Mouse (Mus musculus) spleen, postnatal 0 days (tissue): ENCODE results near the gene Olfr1002. TPM values are rescaled to one million over a fixed set of nuclear protein-coding genes. Genes with fewer than 3 reads are reported as not detected.

Experiments
- polyA plus RNA-seq: library from polyadenylated mRNA; unstranded; fragments of >200 nt; fragmentation: Nextera tagmentation; extraction: Ambion mirVana; gene quantifications from 2 replicates; pipeline ENCODE4 v1.2.1, GENCODE M21; 2015

Olfr1002 gene
- polyA plus RNA-seq: not detected in 2 replicates

DNA sequence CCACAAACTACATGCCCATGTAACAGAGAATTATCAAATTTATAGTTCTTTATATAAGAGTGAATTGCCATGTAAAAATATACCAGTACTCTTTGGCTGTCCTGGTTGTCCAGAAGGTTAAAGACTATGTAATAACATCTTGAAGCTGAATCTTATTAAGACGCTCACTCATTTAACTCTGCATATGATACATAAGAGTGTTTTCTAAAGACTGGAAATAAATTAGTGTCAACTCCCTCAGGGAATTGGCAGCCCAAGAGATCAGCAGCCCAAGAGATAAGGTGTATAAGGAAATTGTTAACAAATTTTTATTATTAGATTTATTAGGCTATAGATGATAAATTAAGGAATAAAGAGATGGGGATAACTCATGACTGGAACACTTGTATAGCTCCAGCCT lies at the start of gene Olfr1002:
Gene Olfr1002, minus strand, starts transcription at position 101 of the 400 bp plus-strand sequence.

GRCm38 (mm10) chr2:85689131-85689530 lies 38.6 kb upstream of the Olfr1002 start, which contains the start of gene Olfr1008:
Gene Olfr1008 (plus strand): TSS chr2:85689431.

DNA sequence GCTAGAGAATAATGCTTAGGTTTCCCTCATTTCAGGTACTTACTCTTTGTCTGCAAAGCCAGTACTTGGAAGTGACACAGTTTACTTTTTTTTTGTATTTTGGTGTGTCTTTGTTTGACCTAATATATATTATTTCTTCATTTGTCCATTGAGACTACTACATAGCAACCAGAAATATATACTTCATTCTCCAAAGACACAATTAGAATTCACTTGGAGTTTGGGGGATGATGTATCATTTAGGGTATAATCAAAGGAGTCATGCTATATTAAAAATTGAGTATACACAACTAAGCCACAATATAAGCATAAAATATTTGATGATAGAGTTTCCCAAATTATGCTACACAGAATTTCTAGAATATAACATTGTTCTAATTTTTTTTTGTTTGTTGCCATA lies 28.2 kb upstream of the Olfr1002 start, which contains the start of gene Olfr1006:
Gene Olfr1006, minus strand, starts transcription at position 101 of the 400 bp plus-strand sequence.

DNA sequence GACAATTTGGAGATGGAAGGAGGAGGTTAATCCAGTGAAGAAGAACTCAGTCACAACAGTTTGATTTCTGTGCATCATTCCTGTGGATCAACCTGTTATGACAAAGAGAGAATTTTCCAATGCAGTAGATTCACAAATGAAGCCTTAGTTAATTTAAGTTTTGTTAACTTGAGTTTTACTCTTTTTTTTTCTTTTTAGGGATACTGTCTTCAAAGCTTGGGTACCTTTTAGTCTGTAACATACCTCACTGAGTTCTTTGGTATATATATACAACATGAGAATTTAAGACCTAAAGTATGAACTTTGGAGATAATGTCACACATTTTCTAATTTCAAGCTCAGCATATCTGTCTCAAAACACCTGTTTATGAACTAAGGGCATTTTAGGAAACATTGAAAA lies 13.9 kb upstream of the Olfr1002 start, which contains the start of gene Olfr154:
Gene Olfr154, minus strand, starts transcription at position 101 of the 400 bp plus-strand sequence.

GRCm38 (mm10) chr2:85611803-85612202 lies 38.7 kb downstream of the Olfr1002 start, which contains the start of gene Olfr1000:
Gene Olfr1000 (minus strand): TSS chr2:85611903.

Other genes with a start within 250 kb of the Olfr1002 start
- gene Olfr992, start 241.2 kb downstream of the Olfr1002 start, polyA plus RNA-seq: not detected in 2 replicates
- not detected in 2 replicates for gene Olfr993, start 235.8 kb downstream of the Olfr1002 start, polyA plus RNA-seq
- gene Olfr994, start 214.3 kb downstream of the Olfr1002 start, polyA plus RNA-seq: not detected in 2 replicates
- not detected in 2 replicates for gene Olfr995, start 207.1 kb downstream of the Olfr1002 start, polyA plus RNA-seq
- gene 4833423E24Rik, start 131.7 kb downstream of the Olfr1002 start, polyA plus RNA-seq: 0.05 TPM in 1 of 2 replicates, not detected in the other
- gene Olfr996, start 71.5 kb downstream of the Olfr1002 start, polyA plus RNA-seq: not detected in 2 replicates
- not detected in 2 replicates for gene Olfr998, start 61.8 kb downstream of the Olfr1002 start, polyA plus RNA-seq
- gene Olfr1000, start 38.8 kb downstream of the Olfr1002 start, polyA plus RNA-seq: not detected in 2 replicates
- not detected in 2 replicates for gene Olfr154, start 13.8 kb upstream of the Olfr1002 start, polyA plus RNA-seq
- gene Olfr1006, start 28.1 kb upstream of the Olfr1002 start, polyA plus RNA-seq: not detected in 2 replicates
- gene Olfr1008, start 38.7 kb upstream of the Olfr1002 start, polyA plus RNA-seq: not detected in 2 replicates
- not detected in 2 replicates for gene Olfr1009, start 64.7 kb upstream of the Olfr1002 start, polyA plus RNA-seq
- not detected in 2 replicates for gene Olfr1012, start 112.1 kb upstream of the Olfr1002 start, polyA plus RNA-seq
- not detected in 2 replicates for gene Olfr1013, start 116.4 kb upstream of the Olfr1002 start, polyA plus RNA-seq
- gene Olfr1014, start 122.0 kb upstream of the Olfr1002 start, polyA plus RNA-seq: not detected in 2 replicates
- gene Olfr1015, start 131.3 kb upstream of the Olfr1002 start, polyA plus RNA-seq: not detected in 2 replicates
- not detected in 2 replicates for gene Olfr1016, start 151.8 kb upstream of the Olfr1002 start, polyA plus RNA-seq
- gene Olfr1018, start 167.8 kb upstream of the Olfr1002 start, polyA plus RNA-seq: not detected in 2 replicates
- gene Olfr1019, start 194.8 kb upstream of the Olfr1002 start, polyA plus RNA-seq: not detected in 2 replicates
- not detected in 2 replicates for gene Olfr1020, start 196.3 kb upstream of the Olfr1002 start, polyA plus RNA-seq
- not detected in 2 replicates for gene Olfr1022, start 217.9 kb upstream of the Olfr1002 start, polyA plus RNA-seq
- not detected in 2 replicates for gene Olfr1023, start 234.9 kb upstream of the Olfr1002 start, polyA plus RNA-seq